Mouse (Mus musculus) olfactory bulb, adult 2 months (tissue): ENCODE data around the gene 1110012L19Rik. TPM values are rescaled to one million over a fixed set of nuclear protein-coding genes. Genes with fewer than 3 reads are reported as not detected.
"Not testable (repeated sequence)": the region's sequence is repeated elsewhere in the genome, so short reads cannot be mapped to it uniquely, and the experiment has no call there.

Experiments used
- H3K27ac ChIP-seq: fragments of 200-500 bp; 2 replicates; pipeline ENCODE4 v1.5.1; 2012; ENCODE audit warnings: low read depth, low read length; ENCODE audit not compliant: insufficient read depth
- H3K4me1 ChIP-seq: fragments of 200-500 bp; 2 replicates; pipeline ENCODE4 v1.6.1; 2012; ENCODE audit warnings: low read length; ENCODE audit not compliant: control insufficient read depth, insufficient read depth
- H3K4me3 ChIP-seq: fragments of 200-500 bp; 2 replicates; pipeline ENCODE4 v1.5.1; 2012; ENCODE audit warnings: mild to moderate bottlenecking, low read depth, low read length, moderate library complexity; ENCODE audit not compliant: insufficient read depth
- CTCF ChIP-seq: fragments of 200-500 bp; IDR thresholded peaks from 2 replicates; pipeline ENCODE4 v1.5.1; 2012; ENCODE audit warnings: low read depth, mild to moderate bottlenecking, low read length, moderate library complexity; ENCODE audit not compliant: insufficient read depth
- POLR2A ChIP-seq: fragments of 200-500 bp; IDR thresholded peaks from 2 replicates; pipeline ENCODE4 v1.6.1; 2012; ENCODE audit warnings: mild to moderate bottlenecking, low read depth, low read length, moderate library complexity; ENCODE audit not compliant: insufficient read depth
- WGBS: fragments of 180-500 bp; shearing (Covaris S2); methylation state at CpG from one replicate; pipeline ENCODE4 v1.1.7; 2018; 5-methylcytosine and 5-hydroxymethylcytosine counted together
- polyA plus RNA-seq: library from polyadenylated mRNA; stranded (reverse); fragments of >200 nt; gene quantifications from 2 replicates; pipeline ENCODE4 v1.2.4, GENCODE M21; 2012; ENCODE audit warnings: low replicate concordance; ENCODE audit not compliant: missing spikeins, insufficient read depth, insufficient read length

1110012L19Rik gene
- not detected in 2 replicates for polyA plus RNA-seq

- TF ChIP-seq CTCF (no peak), POLR2A (no peak)
- H3K27ac ChIP-seq: peak within 1 kb of the TSS; percentile 94
- H3K4me3 ChIP-seq: peak within 1 kb of the TSS; percentile 54
- WGBS: 14% methylated on average over 22 of the region's 22 CpGs
- H3K4me1 ChIP-seq: no peaks in the 10 kb centered on the region
Measured at GRCm38 (mm10) chrX:70385276-70385961, at the start of gene 1110012L19Rik. TSS of gene 1110012L19Rik (plus strand) at chrX:70385877.

GRCm38 (mm10) chrX:70362985-70363384 lies 22.7 kb upstream of the 1110012L19Rik start:
- 66% methylated on average over 7 of the region's 7 CpGs for WGBS
- H3K4me3 ChIP-seq: no peak overlapping the region
- TF ChIP-seq POLR2A (no peak), CTCF (no peak)
- peaks cover 5% of the 10 kb centered on the region; the same call in 1 of the 2 replicates for H3K4me1 ChIP-seq
- H3K27ac ChIP-seq: no peak overlapping the region

DNA sequence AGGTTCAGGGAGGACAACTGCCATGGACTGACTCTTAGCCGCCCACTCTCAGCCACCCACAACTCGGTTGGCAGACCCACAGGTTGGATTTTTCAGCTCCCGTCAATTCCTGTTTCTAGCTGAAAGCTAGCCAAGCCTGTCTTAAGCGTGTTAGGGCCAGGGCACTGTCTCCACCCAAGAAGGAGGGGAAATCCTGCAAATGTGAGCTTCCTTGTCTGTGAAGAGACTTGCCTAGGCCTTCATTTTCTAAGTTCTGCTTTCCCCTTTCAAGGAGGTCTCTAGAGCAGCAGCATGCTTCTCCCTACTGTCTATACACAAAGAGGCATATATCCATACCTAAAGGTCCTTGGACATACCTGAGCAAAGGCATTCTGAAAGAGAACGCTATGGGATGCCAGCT lies 22.2 kb upstream of the 1110012L19Rik start:
- WGBS: 57% methylated on average over 5 of the region's 5 CpGs
- Histone ChIP-seq H3K27ac (no peak overlapping the region), H3K4me1 (peaks cover 5% of the 10 kb centered on the region; the same call in 1 of the 2 replicates), H3K4me3 (peak overlapping the region; percentile 7)
- TF ChIP-seq POLR2A (no peak), CTCF (no peak)

GRCm38 (mm10) chrX:70364202-70364601 lies 21.5 kb upstream of the 1110012L19Rik start:
- Histone ChIP-seq H3K4me1 (peaks cover 5% of the 10 kb centered on the region; the same call in 1 of the 2 replicates), H3K4me3 (peak overlapping the region; percentile 70), H3K27ac (no peak overlapping the region)
- 38% methylated on average over 1 of the region's 1 CpGs for WGBS
- TF ChIP-seq POLR2A (no peak), CTCF (no peak)

DNA sequence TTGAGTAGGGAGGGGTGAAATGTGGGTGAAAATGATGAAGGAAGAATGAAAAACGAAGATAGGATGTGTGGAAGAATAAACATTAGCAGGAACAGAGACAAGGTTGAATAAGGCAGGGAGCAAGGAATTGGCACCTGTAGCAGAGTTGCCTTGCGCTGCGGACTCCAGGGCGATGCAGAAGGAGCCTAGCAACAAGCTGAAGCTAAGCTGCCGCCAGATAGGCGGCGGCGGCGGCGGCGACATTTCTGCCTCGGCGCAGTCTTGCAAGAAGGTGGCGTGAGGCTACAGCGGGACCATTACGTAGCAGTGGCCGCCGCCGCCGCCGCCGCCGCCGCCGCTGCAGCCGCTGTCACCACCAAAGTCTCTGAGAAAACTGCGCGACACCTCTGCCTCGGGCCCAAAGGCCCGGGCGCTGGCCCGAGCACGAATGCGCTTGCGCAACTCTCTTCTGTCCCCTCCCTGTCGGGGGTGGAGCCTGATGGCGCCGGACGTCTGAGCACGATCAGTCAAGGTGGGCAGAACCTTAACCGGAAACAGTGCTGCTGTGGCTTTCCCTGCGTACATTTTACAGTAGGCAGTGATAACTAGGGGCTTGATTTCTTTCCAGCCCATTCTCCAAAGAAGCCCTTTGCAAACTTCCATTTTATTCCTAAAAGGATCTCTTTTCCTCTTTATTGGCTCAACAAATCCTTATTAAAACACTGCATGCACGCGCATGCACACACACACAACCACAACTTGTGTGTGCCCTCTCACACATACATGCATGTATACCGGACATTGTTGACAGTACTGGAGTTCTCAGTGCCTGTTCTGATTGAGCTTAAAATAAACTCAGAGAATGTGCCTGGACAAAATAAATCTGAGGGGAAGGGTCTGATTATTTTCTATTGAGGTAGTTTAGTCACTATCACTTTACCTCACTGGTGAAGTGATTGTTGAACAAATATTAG lies 20.7 kb upstream of the 1110012L19Rik start, which contains the start of gene Ids:
Gene Ids (minus strand): TSS at position 424 of the 953 bp plus-strand sequence.
- Histone ChIP-seq H3K4me1 (peaks cover 5% of the 10 kb centered on the region; the same call in 1 of the 2 replicates), H3K27ac (peak within 1 kb of the TSS; percentile 40; the same call in 1 of the 2 replicates), H3K4me3 (peak within 1 kb of the TSS; percentile 70)
- TF ChIP-seq POLR2A (peak; percentile 77), CTCF (no peak)
- WGBS: 19% methylated on average over 25 of the region's 45 CpGs

- WGBS: 26% methylated on average over 2 of the region's 6 CpGs
- not testable (repeated sequence) for H3K4me3 ChIP-seq, H3K4me1 ChIP-seq, H3K27ac ChIP-seq
Measured at GRCm38 (mm10) chrX:70369758-70370157, 15.9 kb upstream of the 1110012L19Rik start.

DNA sequence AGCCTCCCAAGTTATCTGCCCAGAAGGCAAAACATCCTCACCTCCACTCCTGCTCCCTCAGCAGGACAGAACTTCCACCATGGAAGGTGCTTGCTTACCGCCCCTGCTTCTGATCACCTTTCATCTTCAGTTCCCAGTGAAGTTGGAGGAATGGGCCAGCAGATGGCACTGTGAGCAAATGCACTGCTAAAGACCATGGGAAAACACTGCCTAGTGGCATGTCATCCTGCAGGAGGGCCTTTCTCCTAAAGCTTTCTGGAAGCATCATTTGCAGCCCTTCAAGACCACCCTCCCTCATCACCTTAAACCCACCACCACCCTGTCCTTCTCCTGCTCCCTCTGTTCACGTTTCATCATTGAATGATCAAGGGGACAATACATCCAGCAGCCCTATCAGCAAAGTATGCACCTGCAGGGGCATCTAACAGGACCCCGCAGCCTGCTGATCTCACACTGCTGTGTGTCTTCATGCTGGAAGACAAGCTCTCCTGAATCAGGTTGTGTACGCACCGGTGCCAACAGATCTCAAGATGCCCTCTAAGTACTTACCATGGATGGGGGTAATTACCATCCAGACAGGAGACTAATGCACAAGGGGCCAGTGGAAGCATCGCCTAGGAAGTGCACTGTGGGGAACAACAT lies 11.1 kb upstream of the 1110012L19Rik start:
- 63% methylated on average over 6 of the region's 6 CpGs for WGBS
- H3K4me1 ChIP-seq, H3K4me3 ChIP-seq, H3K27ac ChIP-seq: not testable (repeated sequence)

DNA sequence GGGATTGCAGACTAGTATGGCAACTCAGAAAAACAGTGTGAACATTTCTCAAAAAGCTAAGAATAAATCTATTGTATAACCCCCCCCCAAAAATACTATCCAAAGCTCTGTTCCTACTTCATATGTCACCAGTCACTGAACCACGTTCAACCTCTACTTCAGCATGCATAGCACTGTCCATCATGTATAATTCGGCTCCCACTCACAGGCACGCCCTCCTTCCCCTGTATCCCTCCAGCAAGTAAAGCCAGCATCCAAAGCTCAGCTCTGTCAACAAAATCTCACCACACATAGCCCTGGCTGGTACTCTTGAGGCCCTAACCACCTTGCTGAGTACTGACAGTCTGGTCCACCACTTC lies 781 bp upstream of the 1110012L19Rik start:
- H3K4me3 ChIP-seq: peak overlapping the region; percentile 42
- no peak for TF ChIP-seq POLR2A
- TF ChIP-seq CTCF: no peak
- H3K27ac ChIP-seq: 0 out of 2 replicates have a peak overlapping the region, but pooled peaks have one; percentile 58
- no peaks in the 10 kb centered on the region for H3K4me1 ChIP-seq
- WGBS: 38% methylated on average over 3 of the region's 3 CpGs
